Mouse (Mus musculus): ENCODE results near the gene Hs1bp3. TPM values are rescaled to one million over a fixed set of nuclear protein-coding genes. Genes with fewer than 3 reads are reported as not detected.
A peak's percentile ranks its signal among the peaks of the same experiment; 100 is the strongest.

Gene Hs1bp3
- total RNA-seq, 2 experiments from 2014 or later, result 6.8 to 7.0 TPM

GRCm38 (mm10) chr12:8301011-8301814 is 12.0 kb upstream of the Hs1bp3 start:
- no peak for DNase-seq (ENCODE audit: low spot score)

GRCm38 (mm10) chr12:8301841-8302431 is 11.3 kb upstream of the Hs1bp3 start, which contains the start of gene Gdf7:
Gene Gdf7 (minus strand): TSS chr12:8301954.
- no peak for DNase-seq (ENCODE audit: low spot score)

DNA sequence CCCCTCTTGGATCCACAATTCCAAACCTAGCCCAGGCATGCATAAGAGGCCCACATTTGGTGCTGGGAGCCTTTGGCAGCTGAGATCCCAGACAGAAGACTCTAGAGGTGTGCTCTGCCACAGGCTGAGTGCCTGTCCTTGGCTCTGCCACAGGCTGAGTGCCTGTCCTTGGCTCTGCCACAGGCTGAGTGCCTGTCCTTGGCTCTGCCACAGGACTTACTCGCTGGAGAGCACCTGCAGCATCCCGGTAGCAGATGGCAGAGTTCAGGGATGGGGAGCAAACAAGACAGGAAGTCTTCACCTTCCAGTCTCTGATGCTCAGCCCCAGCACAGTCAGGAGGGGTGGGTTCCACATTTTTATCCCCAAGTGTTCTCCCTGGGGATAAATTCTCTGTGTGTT is 8.0 kb upstream of the Hs1bp3 start:
- no peak for DNase-seq (ENCODE audit: low spot score)

GRCm38 (mm10) chr12:8306432-8306831 is 6.8 kb upstream of the Hs1bp3 start:
- DNase-seq (ENCODE audit: low spot score), result peak; percentile 56

DNA sequence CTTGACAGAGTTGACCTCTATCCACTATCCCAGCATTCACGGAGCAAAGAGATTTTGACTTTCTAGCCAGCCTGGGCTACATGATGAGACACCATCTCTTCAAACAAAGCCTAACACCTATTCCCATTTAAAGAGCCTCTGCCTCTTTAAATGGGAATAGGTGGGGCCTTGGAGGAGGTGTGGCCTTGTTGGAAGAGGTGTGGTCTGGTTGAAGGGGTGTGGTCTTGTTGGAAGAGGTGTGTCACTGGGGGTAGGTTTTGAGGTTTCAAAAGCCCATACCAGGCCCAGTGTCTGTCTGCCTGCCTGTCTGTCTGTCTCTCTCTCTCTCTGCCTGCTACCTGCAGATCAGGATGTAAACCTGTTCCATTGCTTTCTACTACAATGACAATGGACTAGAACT is 6.3 kb upstream of the Hs1bp3 start:
- DNase-seq (ENCODE audit: low spot score), result no peak

- DNase-seq (ENCODE audit: low spot score), result no peak
Observed at GRCm38 (mm10) chr12:8310992-8311391, 2.2 kb upstream of the Hs1bp3 start.

DNA sequence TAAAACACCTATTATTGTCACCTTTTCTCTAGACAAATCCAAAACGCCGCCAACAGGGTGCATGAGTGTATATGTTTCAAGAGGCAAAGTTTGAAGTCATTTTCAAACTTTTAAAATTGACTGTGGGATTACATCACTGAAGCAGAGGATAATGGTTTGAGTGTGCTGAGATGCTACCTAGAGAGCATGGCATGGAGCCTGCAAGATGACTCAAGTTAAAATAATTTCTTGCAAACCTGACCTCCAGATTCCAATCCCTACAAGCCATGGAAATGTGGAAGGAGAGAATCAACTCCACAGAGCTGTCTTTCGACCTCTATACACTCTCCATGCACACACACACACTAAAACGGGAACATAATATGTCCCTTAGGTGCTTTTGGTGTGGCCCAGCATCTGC is 966 bp upstream of the Hs1bp3 start:
- DNase-seq (ENCODE audit: low spot score), result no peak

GRCm38 (mm10) chr12:8313773-8314172 is 541 bp downstream of the Hs1bp3 start:
- no peak for DNase-seq (ENCODE audit: low spot score)

DNA sequence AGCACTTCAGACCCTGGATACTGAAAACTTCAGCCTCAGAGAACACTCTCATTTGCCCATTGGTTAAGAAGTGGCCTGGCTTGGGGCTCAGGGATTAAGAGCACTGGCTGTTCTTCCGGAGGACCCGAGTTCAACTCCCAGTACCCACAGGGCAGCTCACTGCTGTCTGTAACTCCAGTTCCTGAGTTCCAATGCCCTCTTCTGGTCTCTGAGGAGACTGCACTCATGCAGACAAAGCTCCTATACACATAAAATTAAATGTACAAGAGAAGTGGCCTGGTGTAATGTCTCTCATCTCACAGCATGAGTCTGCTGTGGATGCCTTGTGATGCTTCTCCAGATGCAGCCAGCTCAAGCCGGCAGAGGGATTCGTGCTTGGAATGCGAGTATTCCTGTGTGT is 3.3 kb downstream of the Hs1bp3 start:
- DNase-seq (ENCODE audit: low spot score), result no peak

DNA sequence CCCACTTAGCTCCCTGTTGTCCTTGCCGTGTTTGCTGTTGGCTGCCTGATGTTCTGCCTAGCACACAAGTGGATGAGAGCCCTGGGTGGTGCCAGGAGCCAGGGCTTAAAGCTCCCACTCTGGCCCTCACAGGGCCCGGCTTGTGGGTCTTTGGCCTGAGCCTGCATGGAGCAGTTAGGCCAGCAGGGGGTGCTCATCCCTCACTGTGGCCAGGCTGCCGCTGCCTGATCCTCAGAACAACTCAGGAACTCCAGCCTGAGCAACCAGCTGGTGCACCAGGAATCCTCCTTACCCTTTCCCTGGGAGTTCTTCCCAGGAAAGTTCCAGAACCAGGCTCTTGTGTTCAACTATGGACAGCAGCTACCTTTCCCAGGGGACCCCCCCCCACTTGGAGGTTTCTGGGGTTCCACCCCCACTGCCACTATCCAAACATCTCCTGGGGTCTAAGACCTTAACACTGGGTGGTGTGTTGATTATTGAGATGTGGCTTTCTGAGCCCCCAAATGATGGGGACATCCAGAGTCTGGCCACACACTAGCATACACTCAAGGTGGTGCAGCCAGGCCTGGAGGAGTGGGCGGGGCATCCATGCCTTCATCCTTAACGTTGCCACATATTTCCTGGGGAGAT is 7.0 kb downstream of the Hs1bp3 start:
- DNase-seq (ENCODE audit: low spot score), result peak; percentile 85

- no peak for DNase-seq (ENCODE audit: low spot score)
Observed at GRCm38 (mm10) chr12:8321506-8321905, 8.3 kb downstream of the Hs1bp3 start.

DNA sequence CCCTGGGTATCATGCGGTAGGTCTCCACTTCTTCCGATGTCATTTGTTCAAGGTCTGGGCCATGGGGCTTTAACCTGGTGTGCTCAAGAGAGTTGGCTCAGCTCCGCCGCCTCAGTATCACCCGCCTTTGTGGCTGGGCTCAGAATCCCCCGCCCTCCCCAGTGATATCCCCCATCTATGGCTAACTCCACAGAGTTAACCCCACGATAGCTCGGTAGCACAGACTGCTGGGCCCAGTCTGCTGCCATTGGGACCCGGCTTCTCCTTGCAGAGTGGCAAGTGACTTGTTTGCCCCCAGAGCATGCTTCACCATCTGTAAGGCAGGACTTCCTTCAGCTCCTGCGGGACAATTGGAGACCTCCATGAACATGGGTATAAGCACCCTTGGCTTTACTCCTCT is 10.9 kb downstream of the Hs1bp3 start:
- no peak for DNase-seq (ENCODE audit: low spot score)

GRCm38 (mm10) chr12:8325245-8325942 is 12.2 kb downstream of the Hs1bp3 start:
- DNase-seq (ENCODE audit: low spot score), result no peak

GRCm38 (mm10) chr12:8325943-8326522 is 12.8 kb downstream of the Hs1bp3 start:
- no peak for DNase-seq (ENCODE audit: low spot score)

GRCm38 (mm10) chr12:8326825-8327674 is 13.8 kb downstream of the Hs1bp3 start:
- DNase-seq (ENCODE audit: low spot score), result peak; percentile 94

DNA sequence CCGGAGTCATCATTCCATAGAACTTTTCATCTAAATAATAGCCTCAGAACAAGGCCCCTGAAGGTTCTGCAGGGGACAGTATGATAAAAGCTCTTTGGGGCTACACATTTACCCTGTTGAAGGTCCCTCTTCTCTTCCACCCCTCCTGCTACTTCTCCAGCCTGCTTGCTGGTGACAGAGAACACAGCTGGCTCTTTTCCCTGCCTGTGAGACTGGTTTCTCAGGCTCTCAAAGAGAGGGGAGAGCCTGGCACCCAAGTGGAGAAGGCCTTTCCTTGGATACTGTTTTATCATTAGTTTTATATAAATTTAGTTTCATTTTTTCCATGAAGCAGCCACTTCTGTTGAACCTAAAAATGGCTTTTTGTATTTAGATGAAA is 14.4 kb downstream of the Hs1bp3 start:
- DNase-seq (ENCODE audit: low spot score), result no peak

GRCm38 (mm10) chr12:8329236-8329635 is 16.0 kb downstream of the Hs1bp3 start:
- DNase-seq (ENCODE audit: low spot score), result no peak

- DNase-seq (ENCODE audit: low spot score), result peak; percentile 57
Observed at GRCm38 (mm10) chr12:8331489-8332173, 18.4 kb downstream of the Hs1bp3 start.

DNA sequence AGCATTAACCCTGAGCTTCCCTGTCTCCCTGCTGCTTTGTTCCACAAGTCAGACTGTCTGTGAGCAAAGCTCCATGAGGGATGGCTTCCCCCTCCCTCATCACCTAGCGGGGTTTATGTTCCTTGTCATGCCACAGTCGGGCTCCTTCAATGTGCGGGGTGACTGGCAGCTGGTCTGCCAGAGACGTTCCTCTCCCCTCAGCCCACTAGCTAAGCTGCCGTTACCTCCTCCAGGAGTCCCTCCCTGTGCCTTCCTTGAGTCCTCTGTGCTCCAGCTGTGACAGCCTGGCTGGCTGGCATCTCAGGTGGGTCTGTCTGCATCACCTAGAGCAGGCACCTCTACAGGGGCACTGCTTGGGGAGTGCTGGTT is 18.9 kb downstream of the Hs1bp3 start:
- DNase-seq (ENCODE audit: low spot score), result no peak

GRCm38 (mm10) chr12:8333617-8334016 is 20.4 kb downstream of the Hs1bp3 start:
- no peak for DNase-seq (ENCODE audit: low spot score)

Data from gastrocnemius, adult 18-20 months (tissue).